Mouse (Mus musculus): Measurements from ENCODE around the gene Olfr1341.

Gene Olfr1341

GRCm38 (mm10) chr4:118703223-118703622 lies at the start of gene Olfr1341:
Olfr1341 (plus strand) TSS chr4:118703523.
- no peak for DNase-seq

- no peak for DNase-seq
Measured at GRCm38 (mm10) chr4:118658652-118659051, 44.7 kb upstream of the Olfr1341 start, which contains the start of gene Olfr62. Olfr62 (plus strand) TSS chr4:118658952.

GRCm38 (mm10) chr4:118687086-118687485 lies 16.2 kb upstream of the Olfr1341 start:
- no peak for DNase-seq

- no peak for DNase-seq
Measured at GRCm38 (mm10) chr4:118692412-118692973, 10.8 kb upstream of the Olfr1341 start, which contains the start of gene Olfr1342. Olfr1342 (minus strand) TSS chr4:118692756.

- DNase-seq = no peak
Measured at GRCm38 (mm10) chr4:118693812-118694211, 9.5 kb upstream of the Olfr1341 start.

GRCm38 (mm10) chr4:118708086-118708485 lies 4.8 kb downstream of the Olfr1341 start:
- DNase-seq = no peak

- no peak for DNase-seq
Measured at GRCm38 (mm10) chr4:118711656-118712055, 8.3 kb downstream of the Olfr1341 start.

- DNase-seq = no peak
Measured at GRCm38 (mm10) chr4:118719838-118720237, 16.5 kb downstream of the Olfr1341 start, which contains the start of gene Olfr1340. Olfr1340 (plus strand) TSS chr4:118720138.

- no peak for DNase-seq
Measured at GRCm38 (mm10) chr4:118721742-118722483, 18.6 kb downstream of the Olfr1341 start.

GRCm38 (mm10) chr4:118731875-118732274 lies 28.6 kb downstream of the Olfr1341 start, which contains the start of gene Olfr1339:
Olfr1339 (plus strand) TSS chr4:118732175.
- DNase-seq = no peak

GRCm38 (mm10) chr4:118739574-118739973 lies 36.3 kb downstream of the Olfr1341 start:
- no peak for DNase-seq

- DNase-seq = no peak
Measured at GRCm38 (mm10) chr4:118740988-118741698, 37.8 kb downstream of the Olfr1341 start.

- DNase-seq = no peak
Measured at GRCm38 (mm10) chr4:118741881-118742280, 38.6 kb downstream of the Olfr1341 start.

- DNase-seq = no peak
Measured at GRCm38 (mm10) chr4:118758637-118759036, 55.3 kb downstream of the Olfr1341 start, which contains the start of gene Olfr1338. Olfr1338 (minus strand) TSS chr4:118758737.
